Mouse (Mus musculus) C2C12 (cell line): ENCODE results near the gene Pgls.

Source experiments
- CTCF ChIP-seq: IDR thresholded peaks from one replicate; pipeline ENCODE4 v1.5.1; 2011; ENCODE audit not compliant: control insufficient read depth, insufficient read depth, insufficient read length
- MAX ChIP-seq: IDR thresholded peaks from one replicate; pipeline ENCODE4 v1.6.1; 2011; ENCODE audit warnings: mild to moderate bottlenecking, control low read depth

DNA sequence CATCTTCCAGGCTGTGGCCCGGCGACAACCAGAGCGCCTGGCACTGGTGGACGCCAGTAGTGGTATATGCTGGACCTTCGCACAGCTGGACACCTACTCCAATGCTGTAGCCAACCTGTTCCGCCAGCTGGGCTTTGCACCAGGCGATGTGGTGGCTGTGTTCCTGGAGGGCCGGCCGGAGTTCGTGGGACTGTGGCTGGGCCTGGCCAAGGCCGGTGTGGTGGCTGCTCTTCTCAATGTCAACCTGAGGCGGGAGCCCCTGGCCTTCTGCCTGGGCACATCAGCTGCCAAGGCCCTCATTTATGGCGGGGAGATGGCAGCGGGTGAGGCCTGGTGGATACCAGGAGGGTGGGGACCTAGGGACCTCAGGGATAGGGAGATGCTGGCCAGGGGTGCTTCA lies 12.5 kb upstream of the Pgls start:
- TF ChIP-seq MAX (no peak), CTCF (no peak)
